Mouse (Mus musculus) neural tube, embryonic 11.5 days (tissue): ENCODE data around the gene Fxyd3. TPM values are rescaled to one million over a fixed set of nuclear protein-coding genes. Genes with fewer than 3 reads are reported as not detected.

Source experiments
- ATAC-seq: fragments of 200-750 bp; cut with Nextera tagmentation; 2 replicates; pipeline ENCODE4 v1.8.0; 2017; ENCODE audit warnings: moderate number of reproducible peaks, mild to moderate bottlenecking, moderate TSS enrichment, moderate library complexity; ENCODE audit not compliant: insufficient read depth, low FRiP score, low TSS enrichment
- DNase-seq: peaks from one replicate; pipeline ENCODE4 v3.0.0-alpha.2; 2015; ENCODE audit warnings: low spot score
- H3K27ac ChIP-seq: fragments of 300-500 bp; sonication (generic); 2 replicates; pipeline ENCODE4 v1.5.1; 2014; ENCODE audit warnings: low read depth, mild to moderate bottlenecking, low read length
- H3K27me3 ChIP-seq: fragments of 300-500 bp; sonication (generic); 2 replicates; pipeline ENCODE4 v1.6.1; 2014; ENCODE audit warnings: mild to moderate bottlenecking, low read length, mixed read lengths; ENCODE audit not compliant: control insufficient read depth, insufficient read depth
- H3K36me3 ChIP-seq: fragments of 300-500 bp; sonication (generic); 2 replicates; pipeline ENCODE4 v1.6.1; 2014; ENCODE audit warnings: mild to moderate bottlenecking, low read length, moderate library complexity, mixed read lengths; ENCODE audit not compliant: control insufficient read depth, insufficient read depth
- H3K4me1 ChIP-seq: fragments of 300-500 bp; sonication (generic); 2 replicates; pipeline ENCODE4 v1.6.1; 2014; ENCODE audit warnings: low read length, mixed read lengths; ENCODE audit not compliant: control insufficient read depth, insufficient read depth
- H3K4me2 ChIP-seq: fragments of 300-500 bp; sonication (generic); 2 replicates; pipeline ENCODE4 v1.6.1; 2014; ENCODE audit warnings: low read depth, mild to moderate bottlenecking, moderate library complexity
- H3K4me3 ChIP-seq: fragments of 300-500 bp; sonication (generic); 2 replicates; pipeline ENCODE4 v1.5.1; 2014; ENCODE audit warnings: low read depth, low read length
- H3K9ac ChIP-seq: fragments of 300-500 bp; sonication (generic); 2 replicates; pipeline ENCODE4 v1.6.1; 2014; ENCODE audit warnings: mild to moderate bottlenecking, low read length
- H3K9me3 ChIP-seq: fragments of 300-500 bp; sonication (generic); 2 replicates; pipeline ENCODE4 v1.6.1; 2016; ENCODE audit warnings: low read length; ENCODE audit not compliant: control insufficient read depth
- WGBS: fragments of 180-500 bp; shearing (Covaris S2); extraction: QIAGEN DNeasy Blood & Tissue Kit; methylation state at CpG from one replicate; pipeline ENCODE4 v1.1.7; 2014; 5-methylcytosine and 5-hydroxymethylcytosine counted together
- polyA plus RNA-seq: library from polyadenylated mRNA; unstranded; fragments of >200 nt; fragmentation: Nextera tagmentation; extraction: Ambion mirVana; gene quantifications from 2 replicates; pipeline ENCODE4 v1.2.1, GENCODE M21; 2014

The Fxyd3 gene
- polyA plus RNA-seq, 1 experiment from 2014 or later = 7.7 TPM

DNA sequence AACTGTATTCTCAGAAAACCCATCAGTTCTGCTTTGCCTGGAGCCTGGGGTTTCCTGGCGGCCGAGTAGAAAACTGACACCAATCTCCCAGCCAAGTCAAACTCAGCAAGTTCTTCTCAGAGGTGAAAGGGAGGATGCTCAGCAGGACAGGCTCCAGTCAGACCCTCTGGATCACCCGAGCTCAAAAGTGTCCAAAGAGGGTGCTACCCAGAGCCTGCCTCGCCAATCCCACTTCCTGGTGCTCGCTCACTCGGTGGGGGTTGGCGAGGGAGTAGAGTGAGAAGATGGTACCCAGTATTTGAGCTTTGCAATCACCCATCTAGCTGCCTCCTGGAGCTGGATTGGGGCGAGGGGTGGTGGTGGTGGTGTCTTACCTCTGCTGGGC, 35.5 kb downstream of the Fxyd3 start:
- Histone ChIP-seq H3K27ac (no peak overlapping the region), H3K4me1 (no peaks in the 10 kb centered on the region), H3K4me3 (no peak overlapping the region), H3K27me3 (peaks cover 21% of the 10 kb centered on the region), H3K9me3 (no peaks in the 10 kb centered on the region), H3K4me2 (no peak overlapping the region), H3K9ac (no peak overlapping the region), H3K36me3 (no peaks in the 10 kb centered on the region)
- DNase-seq (no peak), ATAC-seq (no peak)
- WGBS = 37% methylated on average over 8 of the region's 8 CpGs

DNA sequence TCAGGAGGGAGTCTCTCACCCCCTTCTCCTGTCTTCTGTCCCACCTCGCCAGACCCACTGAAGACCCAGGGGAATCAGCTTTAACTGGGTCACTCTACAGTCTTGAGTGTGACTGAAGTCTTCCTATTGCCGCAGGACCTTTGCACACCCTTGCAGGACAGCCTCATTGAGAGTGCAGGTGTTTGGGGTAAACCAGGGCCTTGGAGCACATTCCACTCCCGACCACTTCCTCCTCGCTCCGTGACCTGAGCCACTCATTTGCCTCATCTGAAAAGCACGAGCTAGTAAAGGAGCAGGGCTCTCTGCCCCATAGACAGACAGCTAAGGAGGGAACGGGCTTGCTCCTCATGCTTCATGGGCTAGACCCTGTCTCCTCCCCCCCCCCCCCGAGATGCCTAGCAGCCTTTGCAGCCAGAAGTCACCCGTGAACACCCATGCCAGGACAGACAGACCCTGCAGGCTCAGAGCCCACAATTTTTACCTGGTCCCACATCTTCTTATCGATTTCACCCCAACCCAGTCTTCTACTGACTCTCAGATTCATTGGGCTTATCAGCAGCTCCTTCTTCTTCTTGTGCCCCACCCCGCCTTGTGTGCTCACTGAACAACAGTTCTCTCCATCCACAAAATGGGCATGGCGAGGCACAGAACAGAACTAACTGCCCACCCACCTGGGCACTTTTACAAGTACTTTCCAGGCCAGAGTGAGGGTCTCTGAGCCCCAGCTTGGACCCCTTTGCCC, 36.1 kb downstream of the Fxyd3 start:
- H3K27me3 ChIP-seq = peaks cover 21% of the 10 kb centered on the region

DNA sequence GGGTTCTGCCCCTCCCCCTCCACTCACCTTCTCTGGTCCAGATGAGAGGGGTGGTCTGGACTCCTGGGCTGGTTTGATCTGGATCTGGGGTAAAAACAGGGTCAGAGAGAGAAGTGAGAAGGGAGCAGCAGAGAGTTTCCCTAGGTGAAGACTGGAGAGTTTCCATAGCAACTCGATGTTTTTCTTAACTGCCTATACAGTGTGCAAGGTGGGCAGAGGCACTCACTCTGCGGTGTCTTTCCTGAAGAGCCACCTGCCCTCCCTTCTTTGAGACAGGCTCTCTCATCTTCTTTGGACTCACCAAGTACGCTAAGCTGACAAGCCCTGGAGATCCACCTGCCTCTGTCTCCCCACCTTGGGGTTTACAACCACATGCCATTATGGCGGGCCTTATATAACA, 37.5 kb downstream of the Fxyd3 start:
- ATAC-seq = no peak
- DNase-seq = no peak
- Histone ChIP-seq H3K4me3 (no peak overlapping the region), H3K27me3 (peaks cover 21% of the 10 kb centered on the region), H3K9ac (no peak overlapping the region), H3K4me2 (no peak overlapping the region), H3K9me3 (no peaks in the 10 kb centered on the region), H3K27ac (no peak overlapping the region), H3K4me1 (no peaks in the 10 kb centered on the region), H3K36me3 (no peaks in the 10 kb centered on the region)
- WGBS = 90% methylated on average over 4 of the region's 4 CpGs

More for the DNA sequence above, 36.1 kb downstream of the Fxyd3 start:
- ATAC-seq (no peak), DNase-seq (no peak)
- no peak overlapping the region for H3K27ac ChIP-seq
- H3K4me2 ChIP-seq = no peak overlapping the region
- WGBS = 82% methylated on average over 11 of the region's 12 CpGs
- H3K4me1 ChIP-seq = no peaks in the 10 kb centered on the region
- no peak overlapping the region for H3K4me3 ChIP-seq
- H3K36me3 ChIP-seq = no peaks in the 10 kb centered on the region
- H3K9ac ChIP-seq = no peak overlapping the region
- no peaks in the 10 kb centered on the region for H3K9me3 ChIP-seq

DNA sequence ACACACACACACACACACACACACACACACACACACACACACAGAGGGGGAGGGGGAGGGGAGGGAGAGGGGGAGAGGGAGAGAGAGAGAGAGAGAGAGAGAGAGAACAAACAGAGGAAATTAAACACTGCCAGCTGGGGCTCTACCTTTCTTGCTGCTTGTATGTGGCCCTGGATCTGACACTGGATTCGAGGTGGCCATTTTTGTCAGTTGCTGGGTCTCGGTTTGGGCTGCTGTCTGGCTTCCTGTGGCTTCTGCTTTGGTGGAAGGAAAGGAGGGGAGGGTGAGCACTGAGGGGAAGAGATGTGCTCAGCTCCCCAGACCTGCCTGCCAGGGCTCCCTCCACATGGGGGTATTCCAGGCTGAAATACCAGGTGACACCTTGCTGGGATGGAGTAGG, 38.8 kb downstream of the Fxyd3 start:
- Histone ChIP-seq H3K9me3 (no peaks in the 10 kb centered on the region), H3K9ac (no peak overlapping the region), H3K4me1 (no peaks in the 10 kb centered on the region), H3K4me3 (no peak overlapping the region), H3K27ac (no peak overlapping the region), H3K4me2 (no peak overlapping the region), H3K36me3 (no peaks in the 10 kb centered on the region), H3K27me3 (peaks cover 18% of the 10 kb centered on the region)
- no peak for DNase-seq
- ATAC-seq = no peak
- 74% methylated on average over 2 of the region's 2 CpGs for whole genome bisulfite sequencing

DNA sequence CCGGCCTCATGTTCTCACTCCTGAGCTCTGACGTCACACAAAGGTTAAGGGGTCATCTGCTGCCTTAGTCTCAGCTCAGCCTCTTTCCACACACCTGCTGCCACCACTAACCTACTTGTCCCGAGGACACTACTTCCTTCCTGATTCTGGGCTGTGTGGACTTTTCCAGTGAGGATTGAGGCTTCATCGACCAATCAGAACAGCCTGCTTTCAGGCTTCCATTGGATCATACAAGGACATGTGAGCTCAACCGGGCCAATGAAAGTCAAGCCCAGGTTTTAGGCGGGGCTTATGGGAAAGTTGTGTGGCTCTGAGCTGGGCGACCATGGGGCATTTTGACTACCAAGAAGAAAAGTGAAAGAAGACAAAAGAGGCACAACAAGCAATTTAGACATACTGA, 39.6 kb downstream of the Fxyd3 start:
- no peak overlapping the region for H3K4me2 ChIP-seq
- H3K9ac ChIP-seq = no peak overlapping the region
- peaks cover 12% of the 10 kb centered on the region for H3K27me3 ChIP-seq
- H3K27ac ChIP-seq = no peak overlapping the region
- ATAC-seq (no peak), DNase-seq (no peak)
- no peaks in the 10 kb centered on the region for H3K9me3 ChIP-seq
- H3K36me3 ChIP-seq = no peaks in the 10 kb centered on the region
- 86% methylated on average over 7 of the region's 7 CpGs for WGBS
- H3K4me3 ChIP-seq = no peak overlapping the region
- no peaks in the 10 kb centered on the region for H3K4me1 ChIP-seq

DNA sequence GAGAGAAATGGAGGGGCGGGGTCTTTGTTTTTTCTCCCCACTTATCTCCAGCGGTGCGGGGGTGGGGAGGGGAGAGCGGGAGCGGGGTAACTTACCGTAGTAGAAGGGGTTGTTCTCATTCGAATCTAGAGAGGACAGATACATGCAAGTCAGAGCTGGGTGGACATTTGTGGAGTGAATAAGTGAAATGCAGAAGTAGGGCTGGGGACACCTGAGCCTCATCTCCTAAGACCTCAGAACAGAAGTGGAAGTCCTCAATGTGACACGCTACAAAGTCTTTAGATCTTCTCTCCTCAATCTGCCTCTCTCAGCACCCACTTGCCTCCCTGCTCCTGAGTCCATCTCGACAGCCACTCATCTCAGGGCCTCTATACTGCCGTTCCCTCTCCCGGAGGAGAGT, 41.2 kb downstream of the Fxyd3 start:
- H3K4me1 ChIP-seq = no peaks in the 10 kb centered on the region
- no peak overlapping the region for H3K4me2 ChIP-seq
- ATAC-seq = no peak
- DNase-seq = no peak
- no peak overlapping the region for H3K27ac ChIP-seq
- H3K36me3 ChIP-seq = no peaks in the 10 kb centered on the region
- WGBS = 87% methylated on average over 11 of the region's 11 CpGs
- H3K9ac ChIP-seq = no peak overlapping the region
- H3K9me3 ChIP-seq = no peaks in the 10 kb centered on the region
- no peaks in the 10 kb centered on the region for H3K27me3 ChIP-seq
- H3K4me3 ChIP-seq = no peak overlapping the region

DNA sequence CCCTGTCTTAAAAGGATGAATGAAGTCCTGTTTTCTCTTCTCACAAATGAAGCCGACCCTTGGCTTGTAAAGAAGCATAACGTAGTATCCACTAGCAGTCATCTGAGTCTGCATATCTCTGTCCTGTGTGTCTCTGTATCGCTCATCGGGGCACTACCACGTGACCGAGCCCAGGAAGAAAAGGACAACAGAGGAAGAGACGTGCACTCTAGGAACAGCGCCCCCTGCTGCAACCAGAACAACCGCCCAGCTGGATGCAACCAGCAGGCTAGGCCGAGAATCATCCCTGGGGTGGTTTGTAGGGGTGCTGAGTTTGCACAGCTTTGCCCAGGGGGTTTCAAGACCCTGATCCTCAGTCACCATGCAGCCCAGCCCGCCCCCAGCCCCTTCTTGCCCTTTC, 41.7 kb downstream of the Fxyd3 start:
- H3K9ac ChIP-seq = no peak overlapping the region
- ATAC-seq (no peak), DNase-seq (no peak)
- no peaks in the 10 kb centered on the region for H3K4me1 ChIP-seq
- no peaks in the 10 kb centered on the region for H3K9me3 ChIP-seq
- H3K27ac ChIP-seq = no peak overlapping the region
- 66% methylated on average over 11 of the region's 11 CpGs for WGBS
- H3K36me3 ChIP-seq = no peaks in the 10 kb centered on the region
- H3K4me3 ChIP-seq = no peak overlapping the region
- H3K4me2 ChIP-seq = no peak overlapping the region
- H3K27me3 ChIP-seq = no peaks in the 10 kb centered on the region

DNA sequence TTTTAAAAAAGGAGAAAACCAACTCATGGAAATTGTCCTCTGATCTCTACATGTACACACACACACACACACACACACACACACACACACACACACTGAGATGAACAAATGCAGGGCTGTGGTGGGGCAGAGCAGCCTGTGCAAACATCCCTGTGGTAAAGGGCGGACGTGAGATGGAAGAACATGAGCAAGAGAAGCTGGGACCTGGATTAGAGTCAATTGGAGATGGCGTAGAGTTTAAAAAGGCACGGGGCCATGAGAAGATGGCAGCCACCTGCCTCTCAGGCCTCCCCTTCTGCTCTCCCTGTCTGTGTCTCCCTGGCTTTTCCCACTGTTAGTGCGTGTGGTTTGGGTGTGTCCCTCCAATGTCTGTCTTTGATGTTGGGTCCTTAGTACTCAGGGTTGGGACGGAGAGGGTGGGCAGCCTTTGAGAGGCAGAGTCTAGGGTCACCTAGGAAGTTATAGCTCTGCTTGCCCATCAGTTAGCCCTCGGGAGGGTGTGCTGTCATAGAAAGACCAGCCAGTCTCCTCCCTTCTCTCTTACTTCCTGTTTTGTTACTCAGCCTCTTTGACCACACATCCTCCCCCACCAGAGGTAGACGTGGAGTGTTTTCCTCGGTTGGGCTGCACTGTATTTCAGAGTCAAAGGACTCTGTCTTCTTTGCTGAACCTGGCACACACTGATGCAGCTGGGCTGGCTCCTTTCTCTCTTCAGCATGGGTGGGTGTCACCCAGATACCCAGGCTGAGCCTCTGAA, 42.9 kb downstream of the Fxyd3 start:
- no peaks in the 10 kb centered on the region for H3K36me3 ChIP-seq
- H3K9me3 ChIP-seq = no peaks in the 10 kb centered on the region
- no peak overlapping the region for H3K27ac ChIP-seq
- no peaks in the 10 kb centered on the region for H3K4me1 ChIP-seq
- H3K27me3 ChIP-seq = no peaks in the 10 kb centered on the region
- no peak overlapping the region for H3K4me3 ChIP-seq
- WGBS = 67% methylated on average over 9 of the region's 9 CpGs
- no peak for ATAC-seq
- no peak for DNase-seq
- no peak overlapping the region for H3K9ac ChIP-seq
- H3K4me2 ChIP-seq = no peak overlapping the region

DNA sequence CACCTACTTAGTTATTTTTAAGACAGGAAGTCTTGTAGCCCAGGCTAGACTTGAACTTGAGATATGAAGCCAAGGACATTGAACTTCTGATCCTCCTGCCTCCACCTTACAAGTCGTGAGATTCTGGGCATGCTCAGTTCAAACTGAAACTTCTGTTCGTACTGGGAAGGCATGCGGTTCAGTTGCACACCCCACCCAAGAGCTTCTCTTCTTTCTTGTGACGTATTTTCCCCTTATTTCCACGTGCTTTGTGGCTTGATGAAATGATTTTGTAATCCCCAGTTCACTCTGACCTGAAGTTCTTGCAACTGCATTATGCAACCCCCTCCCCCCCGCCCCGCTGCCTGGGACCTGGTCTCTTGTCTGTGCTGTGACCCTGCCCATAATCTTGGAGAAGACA, 44.8 kb downstream of the Fxyd3 start:
- ATAC-seq = no peak

More for the DNA sequence above, 44.8 kb downstream of the Fxyd3 start:
- DNase-seq = no peak
- Histone ChIP-seq H3K27me3 (no peaks in the 10 kb centered on the region), H3K36me3 (no peaks in the 10 kb centered on the region), H3K9me3 (no peaks in the 10 kb centered on the region), H3K4me3 (no peak overlapping the region), H3K4me1 (no peaks in the 10 kb centered on the region), H3K9ac (no peak overlapping the region), H3K4me2 (no peak overlapping the region), H3K27ac (no peak overlapping the region)
- WGBS = 78% methylated on average over 7 of the region's 7 CpGs
